Mouse (Mus musculus): ENCODE measurements around the gene Rybp. TPM values are rescaled to one million over a fixed set of nuclear protein-coding genes. Genes with fewer than 3 reads are reported as not detected.

Gene Rybp
- polyA plus RNA-seq, 2 experiments = 17.2 to 59.0 TPM

GRCm38 (mm10) chr6:100216945-100217344, 70.3 kb downstream of the Rybp start:
- 50% methylated on average over 5 of the region's 5 CpGs for WGBS
- Histone ChIP-seq H3K9ac (ENCODE audit: low read depth, low read length, severe bottlenecking) (no peak overlapping the region), H3K27me3 (ENCODE audit: control insufficient read depth, insufficient read depth, low read length) (no peaks in the 10 kb centered on the region; the same call in 1 of the 2 replicates)

GRCm38 (mm10) chr6:100215809-100216208, 71.5 kb downstream of the Rybp start:
- H3K36me3 ChIP-seq (ENCODE audit: control insufficient read depth, insufficient read depth, low read length) = no peaks in the 10 kb centered on the region
- WGBS = 62% methylated on average over 6 of the region's 6 CpGs
- H3K4me2 ChIP-seq (replicated peaks; ENCODE audit: low read depth, low read length, severe bottlenecking) = no peak overlapping the region
- no peaks in the 10 kb centered on the region for H3K9me3 ChIP-seq (ENCODE audit: control insufficient read depth, low read length)
- ATAC-seq (ENCODE audit: low FRiP score, low read depth) (no peak), DNase-seq (ENCODE audit: low spot score) (no peak)
- no peak overlapping the region for H3K27ac ChIP-seq (replicated peaks; ENCODE audit: low read depth, low read length)
- no peak for TF ChIP-seq POLR2A (IDR thresholded peaks at IDR 0.05; ENCODE audit: borderline replicate concordance, extremely low read depth, insufficient read depth, insufficient read length)
- H3K4me3 ChIP-seq (replicated peaks; ENCODE audit: low read length) = no peak overlapping the region
- H3K4me1 ChIP-seq (ENCODE audit: control insufficient read depth, insufficient read depth, low read length) = peaks cover 72% of the 10 kb centered on the region
- H3K27me3 ChIP-seq (ENCODE audit: control insufficient read depth, insufficient read depth, low read length) = no peaks in the 10 kb centered on the region; the same call in 1 of the 2 replicates
- H3K9ac ChIP-seq (ENCODE audit: low read depth, low read length, severe bottlenecking) = no peak overlapping the region

More at GRCm38 (mm10) chr6:100216945-100217344, 70.3 kb downstream of the Rybp start:
- no peak for TF ChIP-seq POLR2A (IDR thresholded peaks at IDR 0.05; ENCODE audit: borderline replicate concordance, extremely low read depth, insufficient read depth, insufficient read length)
- ATAC-seq (ENCODE audit: low FRiP score, low read depth) (no peak), DNase-seq (ENCODE audit: low spot score) (no peak)
- Histone ChIP-seq H3K36me3 (ENCODE audit: control insufficient read depth, insufficient read depth, low read length) (no peaks in the 10 kb centered on the region), H3K27ac (replicated peaks; ENCODE audit: low read depth, low read length) (no peak overlapping the region), H3K4me2 (replicated peaks; ENCODE audit: low read depth, low read length, severe bottlenecking) (no peak overlapping the region), H3K4me1 (ENCODE audit: control insufficient read depth, insufficient read depth, low read length) (peaks cover 83% of the 10 kb centered on the region), H3K4me3 (replicated peaks; ENCODE audit: low read length) (no peak overlapping the region), H3K9me3 (ENCODE audit: control insufficient read depth, low read length) (no peaks in the 10 kb centered on the region)

- DNase-seq (ENCODE audit: low spot score) = no peak
- WGBS = 51% methylated on average over 13 of the region's 13 CpGs
Measured at GRCm38 (mm10) chr6:100214132-100214913, 73.0 kb downstream of the Rybp start.

GRCm38 (mm10) chr6:100213596-100213995, 73.7 kb downstream of the Rybp start:
- Histone ChIP-seq H3K27ac (replicated peaks; ENCODE audit: low read depth, low read length) (no peak overlapping the region), H3K9me3 (ENCODE audit: control insufficient read depth, low read length) (no peaks in the 10 kb centered on the region), H3K9ac (ENCODE audit: low read depth, low read length, severe bottlenecking) (no peak overlapping the region), H3K4me2 (replicated peaks; ENCODE audit: low read depth, low read length, severe bottlenecking) (no peak overlapping the region), H3K36me3 (ENCODE audit: control insufficient read depth, insufficient read depth, low read length) (no peaks in the 10 kb centered on the region), H3K4me3 (replicated peaks; ENCODE audit: low read length) (no peak overlapping the region), H3K27me3 (ENCODE audit: control insufficient read depth, insufficient read depth, low read length) (no peaks in the 10 kb centered on the region; the same call in 1 of the 2 replicates), H3K4me1 (ENCODE audit: control insufficient read depth, insufficient read depth, low read length) (peaks cover 50% of the 10 kb centered on the region)
- 67% methylated on average over 9 of the region's 9 CpGs for WGBS
- no peak for ATAC-seq (ENCODE audit: low FRiP score, low read depth)
- no peak for TF ChIP-seq POLR2A (IDR thresholded peaks at IDR 0.05; ENCODE audit: borderline replicate concordance, extremely low read depth, insufficient read depth, insufficient read length)
- no peak for DNase-seq (ENCODE audit: low spot score)

More at GRCm38 (mm10) chr6:100214132-100214913, 73.0 kb downstream of the Rybp start:
- Histone ChIP-seq H3K27ac (replicated peaks; ENCODE audit: low read depth, low read length) (no peak overlapping the region), H3K4me2 (replicated peaks; ENCODE audit: low read depth, low read length, severe bottlenecking) (no peak overlapping the region), H3K4me1 (ENCODE audit: control insufficient read depth, insufficient read depth, low read length) (peaks cover 57% of the 10 kb centered on the region), H3K9me3 (ENCODE audit: control insufficient read depth, low read length) (no peaks in the 10 kb centered on the region), H3K9ac (ENCODE audit: low read depth, low read length, severe bottlenecking) (no peak overlapping the region), H3K27me3 (ENCODE audit: control insufficient read depth, insufficient read depth, low read length) (no peaks in the 10 kb centered on the region; the same call in 1 of the 2 replicates), H3K4me3 (replicated peaks; ENCODE audit: low read length) (no peak overlapping the region), H3K36me3 (ENCODE audit: control insufficient read depth, insufficient read depth, low read length) (no peaks in the 10 kb centered on the region)
- TF ChIP-seq POLR2A (IDR thresholded peaks at IDR 0.05; ENCODE audit: borderline replicate concordance, extremely low read depth, insufficient read depth, insufficient read length) = no peak
- no peak for ATAC-seq (ENCODE audit: low FRiP score, low read depth)

GRCm38 (mm10) chr6:100212820-100213219, 74.5 kb downstream of the Rybp start:
- ATAC-seq (ENCODE audit: low FRiP score, low read depth) (peak; percentile 32; the same call in 1 of the 2 replicates), DNase-seq (ENCODE audit: low spot score) (no peak)
- TF ChIP-seq POLR2A (IDR thresholded peaks at IDR 0.05; ENCODE audit: borderline replicate concordance, extremely low read depth, insufficient read depth, insufficient read length) = no peak
- no peak overlapping the region for H3K4me2 ChIP-seq (replicated peaks; ENCODE audit: low read depth, low read length, severe bottlenecking)
- no peak overlapping the region for H3K27ac ChIP-seq (replicated peaks; ENCODE audit: low read depth, low read length)
- H3K9ac ChIP-seq (ENCODE audit: low read depth, low read length, severe bottlenecking) = no peak overlapping the region
- H3K27me3 ChIP-seq (ENCODE audit: control insufficient read depth, insufficient read depth, low read length) = no peaks in the 10 kb centered on the region; the same call in 1 of the 2 replicates
- no peaks in the 10 kb centered on the region for H3K36me3 ChIP-seq (ENCODE audit: control insufficient read depth, insufficient read depth, low read length)
- no peaks in the 10 kb centered on the region for H3K9me3 ChIP-seq (ENCODE audit: control insufficient read depth, low read length)
- 6% methylated on average over 7 of the region's 7 CpGs for WGBS
- H3K4me1 ChIP-seq (ENCODE audit: control insufficient read depth, insufficient read depth, low read length) = peaks cover 42% of the 10 kb centered on the region
- H3K4me3 ChIP-seq (replicated peaks; ENCODE audit: low read length) = no peak overlapping the region

Measured in limb, embryonic 14.5 days (tissue).